ENCODE assay signal across 8 mouse cellular contexts in the genomic region with DNA sequence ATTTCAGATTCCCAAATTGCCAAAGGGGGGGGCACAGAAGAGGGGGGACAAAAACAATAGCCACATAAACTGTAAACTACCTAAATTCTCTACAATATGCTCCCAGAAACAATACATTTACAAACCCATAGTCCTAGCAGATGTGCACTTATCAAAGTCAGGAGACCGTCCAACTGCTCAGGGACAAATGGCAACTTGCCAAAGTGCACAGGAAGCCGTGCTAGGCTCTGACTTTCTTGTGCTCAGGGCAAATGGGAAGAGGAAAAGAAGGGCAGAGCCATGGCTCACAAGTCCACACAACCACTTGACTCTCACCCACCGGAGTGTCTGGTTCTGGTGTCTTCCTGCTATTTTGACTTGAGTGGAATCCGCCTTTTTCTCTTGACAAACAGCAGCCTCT. TPM values are rescaled to one million over a fixed set of nuclear protein-coding genes. Genes with fewer than 3 reads are reported as not detected.
DNase-seq lines count a peak whose midpoint lies in the region; ATAC-seq and TF ChIP-seq lines count a peak whose summit lies in the region.

No protein-coding gene starts in this region.

- no peaks in the 10 kb centered on the region for H3K79me2 ChIP-seq in liver, adult 2 months (ENCODE audit: control insufficient read depth, insufficient read depth, low read length)

- H3K4me3 ChIP-seq in midbrain, embryonic 14.5 days (replicated peaks; ENCODE audit: low read depth, low read length) = no peak overlapping the region
- no peak overlapping the region for H3K4me3 ChIP-seq in midbrain, embryonic 13.5 days (replicated peaks)
- H3K4me3 ChIP-seq in hindbrain, embryonic 14.5 days (replicated peaks; ENCODE audit: low read length) = no peak overlapping the region
- H3K4me3 ChIP-seq in liver, adult 2 months (ENCODE audit: insufficient read depth, low read depth, low read length) = no peak overlapping the region

- 65% methylated on average over 4 of the region's 4 CpGs for WGBS in midbrain, embryonic 14.5 days
- WGBS in midbrain, embryonic 13.5 days = 76% methylated on average over 4 of the region's 4 CpGs
- 54% methylated on average over 4 of the region's 4 CpGs for WGBS in hindbrain, embryonic 14.5 days
- 26% methylated on average over 4 of the region's 4 CpGs for WGBS in liver, adult 2 months

- no peaks in the 10 kb centered on the region for H3K27me3 ChIP-seq in midbrain, embryonic 14.5 days (ENCODE audit: control insufficient read depth, insufficient read depth, low read length)
- H3K27me3 ChIP-seq in midbrain, embryonic 13.5 days = no peaks in the 10 kb centered on the region
- no peaks in the 10 kb centered on the region for H3K27me3 ChIP-seq in hindbrain, embryonic 14.5 days (ENCODE audit: control insufficient read depth, insufficient read depth, low read length)
- H3K27me3 ChIP-seq in liver, adult 2 months (ENCODE audit: control insufficient read depth, insufficient read depth, low read length) = no peaks in the 10 kb centered on the region

- no peak overlapping the region for H3K9ac ChIP-seq in midbrain, embryonic 14.5 days (replicated peaks; ENCODE audit: low read length)
- no peak overlapping the region for H3K9ac ChIP-seq in midbrain, embryonic 13.5 days (replicated peaks)
- no peak overlapping the region for H3K9ac ChIP-seq in hindbrain, embryonic 14.5 days
- H3K9ac ChIP-seq in liver, adult 2 months (ENCODE audit: low read depth, low read length) = no peak overlapping the region

- no peaks in the 10 kb centered on the region for H3K4me1 ChIP-seq in midbrain, embryonic 14.5 days (ENCODE audit: control insufficient read depth, insufficient read depth, low read length)
- H3K4me1 ChIP-seq in midbrain, embryonic 13.5 days (replicated peaks) = peaks cover 2% of the 10 kb centered on the region; the same call in 1 of the 2 replicates
- peaks cover 24% of the 10 kb centered on the region; the same call in 1 of the 2 replicates for H3K4me1 ChIP-seq in hindbrain, embryonic 14.5 days (replicated peaks; ENCODE audit: control insufficient read depth, insufficient read depth, low read length)
- no peaks in the 10 kb centered on the region for H3K4me1 ChIP-seq in liver, adult 2 months (ENCODE audit: control insufficient read depth, insufficient read depth, low read length)

- H3K9me3 ChIP-seq in midbrain, embryonic 14.5 days (ENCODE audit: control insufficient read depth, low read length) = no peaks in the 10 kb centered on the region
- no peaks in the 10 kb centered on the region for H3K9me3 ChIP-seq in midbrain, embryonic 13.5 days
- no peaks in the 10 kb centered on the region for H3K9me3 ChIP-seq in hindbrain, embryonic 14.5 days (ENCODE audit: control insufficient read depth, low read length)

- peaks cover 45% of the 10 kb centered on the region for H3K36me3 ChIP-seq in midbrain, embryonic 14.5 days (ENCODE audit: control insufficient read depth, insufficient read depth, low read length)
- peaks cover 73% of the 10 kb centered on the region for H3K36me3 ChIP-seq in midbrain, embryonic 13.5 days
- H3K36me3 ChIP-seq in hindbrain, embryonic 14.5 days (replicated peaks; ENCODE audit: control insufficient read depth, insufficient read depth) = peaks cover 50% of the 10 kb centered on the region
- no peaks in the 10 kb centered on the region; the same call in 1 of the 2 replicates for H3K36me3 ChIP-seq in liver, adult 2 months (ENCODE audit: control insufficient read depth, insufficient read depth, low read length)

- DNase-seq in midbrain, embryonic 14.5 days = peak; percentile 70
- peak; percentile 47 for DNase-seq in embryo, embryonic 10.5 days (ENCODE audit: low spot score)
- DNase-seq in hindbrain, embryonic 14.5 days (ENCODE audit: low spot score) = peak; percentile 65
- peak; percentile 64 for DNase-seq in liver, adult 2 months (ENCODE audit: extremely low read depth, low read depth, low spot score)
- no peak for DNase-seq in spleen, postnatal 14 days (ENCODE audit: low spot score in 2 of 2)
- no peak for DNase-seq in frontal cortex, postnatal 25 days (ENCODE audit: low spot score in 2 of 2)
- no peak for DNase-seq in layer of hippocampus, adult 9-10 months (ENCODE audit: low spot score)

- no peak overlapping the region for H3K4me2 ChIP-seq in midbrain, embryonic 14.5 days (ENCODE audit: low read length)
- H3K4me2 ChIP-seq in midbrain, embryonic 13.5 days (replicated peaks) = no peak overlapping the region
- H3K4me2 ChIP-seq in hindbrain, embryonic 14.5 days (replicated peaks) = no peak overlapping the region

- no peak for TF ChIP-seq CTCF in liver, adult 2 months (IDR thresholded peaks at IDR 0.05; ENCODE audit: low read depth, low read length)

- no peak for TF ChIP-seq POLR2A in liver, adult 2 months (IDR thresholded peaks at IDR 0.05; ENCODE audit: extremely low read depth, insufficient read depth, low read length)

- no peak overlapping the region for H3K27ac ChIP-seq in midbrain, embryonic 14.5 days (replicated peaks; ENCODE audit: low read depth, low read length)
- no peak overlapping the region for H3K27ac ChIP-seq in midbrain, embryonic 13.5 days
- peak overlapping the region; percentile 67 for H3K27ac ChIP-seq in hindbrain, embryonic 14.5 days
- no peak overlapping the region for H3K27ac ChIP-seq in liver, adult 2 months (replicated peaks; ENCODE audit: insufficient read depth, low read depth, low read length)

- no peak for ATAC-seq in midbrain, embryonic 14.5 days (ENCODE audit: low FRiP score, low TSS enrichment)
- no peak for ATAC-seq in midbrain, embryonic 13.5 days
- ATAC-seq in hindbrain, embryonic 14.5 days (ENCODE audit: low FRiP score) = no peak

RNA-seq across cellular contexts. Expression of a gene that starts 43.6 kb away (rescaled TPM):
- 9.2 and 13.4 TPM in 2 replicates for polyA plus RNA-seq in midbrain, embryonic 14.5 days (2014; fragmentation: Nextera tagmentation; extraction: Ambion mirVana)
- polyA plus RNA-seq in midbrain, embryonic 13.5 days (2015; fragmentation: Nextera tagmentation; extraction: Ambion mirVana) = 11.0 and 11.2 TPM in 2 replicates
- 13.1 and 14.9 TPM in 2 replicates for polyA plus RNA-seq in hindbrain, embryonic 14.5 days (2014; fragmentation: Nextera tagmentation; extraction: Ambion mirVana)
- total RNA-seq in liver, adult 2 months (2014; rRNA removed) = 22.3 and 26.6 TPM in 2 replicates
- polyA plus RNA-seq in liver, adult 2 months (2012; rRNA removed) = 8.0 and 8.7 TPM in 2 replicates

RNA-seq across cellular contexts. Expression of a gene that starts 50.2 kb away (rescaled TPM):
- not detected in 2 replicates for polyA plus RNA-seq in midbrain, embryonic 14.5 days (2014; fragmentation: Nextera tagmentation; extraction: Ambion mirVana)
- not detected in 2 replicates for polyA plus RNA-seq in midbrain, embryonic 13.5 days (2015; fragmentation: Nextera tagmentation; extraction: Ambion mirVana)
- not detected in 2 replicates for polyA plus RNA-seq in hindbrain, embryonic 14.5 days (2014; fragmentation: Nextera tagmentation; extraction: Ambion mirVana)
- 311 and 487 TPM in 2 replicates for total RNA-seq in liver, adult 2 months (2014; rRNA removed)
- 527 and 571 TPM in 2 replicates for polyA plus RNA-seq in liver, adult 2 months (2012; rRNA removed)

Comparison
In these comparisons a context has a peak if more than half of its experiments do, and no peak if none do; other contexts are left out.
1. DNase-seq: peak in midbrain, embryonic 14.5 days (single experiment), embryo, embryonic 10.5 days (single experiment), hindbrain, embryonic 14.5 days (single experiment) and liver, adult 2 months (single experiment); none in spleen, postnatal 14 days (0 of 2), frontal cortex, postnatal 25 days (0 of 2) and layer of hippocampus, adult 9-10 months (single experiment).
2. RNA of a gene that starts 50.2 kb away (polyA plus RNA-seq): 527 to 571 TPM in liver, adult 2 months; not detected in midbrain, embryonic 14.5 days, not detected in midbrain, embryonic 13.5 days and not detected in hindbrain, embryonic 14.5 days; every median in the first group is over 100 times any median in the second.